Mouse (Mus musculus): Measurements from ENCODE around the gene Rev3l. TPM values are rescaled to one million over a fixed set of nuclear protein-coding genes. Genes with fewer than 3 reads are reported as not detected.
A peak's percentile ranks its signal among the peaks of the same experiment; 100 is the strongest.

Gene Rev3l
- 60.1 and 84.7 TPM in 2 replicates for polyA plus RNA-seq (2012; ENCODE audit: insufficient read depth, insufficient read length, low replicate concordance, missing spikeins)

DNA sequence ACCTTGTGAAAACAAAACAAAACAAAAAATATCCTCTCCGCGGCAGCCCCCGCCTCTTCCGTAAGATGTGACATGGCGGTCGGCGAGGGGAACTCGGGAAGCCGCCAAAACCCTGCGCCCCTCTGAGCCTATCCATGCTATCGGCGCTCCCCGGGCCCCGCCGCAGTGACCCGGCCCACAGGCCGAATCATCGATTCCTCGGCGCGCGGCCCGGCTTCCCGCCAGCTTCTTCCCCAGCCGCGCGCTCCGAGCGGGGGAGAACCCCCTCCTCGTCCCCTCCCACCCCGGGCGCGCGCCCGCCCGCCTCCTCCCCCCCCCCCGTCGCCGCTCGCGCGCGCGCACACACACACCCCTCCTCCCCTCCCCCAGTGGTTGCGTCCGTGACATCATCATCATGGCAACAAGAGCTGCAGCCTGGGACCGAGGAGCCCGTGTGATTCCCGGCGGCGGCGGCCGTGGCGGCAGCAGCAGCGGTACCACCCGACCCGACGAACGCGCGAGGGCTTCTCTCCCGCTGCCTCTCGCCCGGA lies at the start of gene Rev3l:
TSS of gene Rev3l (plus strand) at position 383 of the 530 bp plus-strand sequence.
- 1% methylated on average over 42 of the region's 64 CpGs for WGBS
- H3K4me1 ChIP-seq (ENCODE audit: control insufficient read depth, insufficient read depth, low read length) = peaks cover 4% of the 10 kb centered on the region; the same call in 1 of the 2 replicates
- peak within 1 kb of the TSS; percentile 97 for H3K27ac ChIP-seq (ENCODE audit: insufficient read depth, low read depth, low read length)
- H3K4me3 ChIP-seq (ENCODE audit: insufficient read depth, low read depth, low read length) = peak within 1 kb of the TSS; percentile 86
- TF ChIP-seq POLR2A (IDR thresholded peaks at IDR 0.05; ENCODE audit: insufficient read depth, low read depth, low read length) (peak; percentile 52), CTCF (IDR thresholded peaks at IDR 0.05; ENCODE audit: insufficient read depth, low read depth, low read length) (no peak)

DNA sequence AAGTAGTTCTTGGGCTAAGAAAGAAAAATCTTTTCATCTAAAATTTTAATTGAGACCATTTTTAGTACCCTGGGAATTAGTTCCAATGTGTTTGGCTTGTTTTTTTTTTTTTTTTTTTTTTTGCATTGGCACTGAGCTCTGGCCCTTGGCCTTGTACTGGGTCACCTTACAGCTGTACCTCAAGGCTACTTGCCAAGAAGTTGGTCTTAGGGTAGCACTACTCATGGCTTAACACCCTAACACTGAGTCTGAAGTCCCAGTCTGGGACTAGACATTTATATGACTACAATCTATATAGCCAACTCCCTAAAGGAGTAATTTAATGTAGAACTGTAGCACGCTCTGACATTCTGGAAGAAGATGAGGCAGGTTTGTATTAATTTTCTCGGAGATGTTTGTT lies 49.4 kb upstream of the Rev3l start:
- H3K4me3 ChIP-seq (ENCODE audit: insufficient read depth, low read depth, low read length) = no peak overlapping the region
- H3K4me1 ChIP-seq (ENCODE audit: control insufficient read depth, insufficient read depth, low read length) = peaks cover 6% of the 10 kb centered on the region
- TF ChIP-seq CTCF (IDR thresholded peaks at IDR 0.05; ENCODE audit: insufficient read depth, low read depth, low read length) (no peak), POLR2A (IDR thresholded peaks at IDR 0.05; ENCODE audit: insufficient read depth, low read depth, low read length) (no peak)
- 95% methylated on average over 2 of the region's 2 CpGs for WGBS
- no peak overlapping the region for H3K27ac ChIP-seq (ENCODE audit: insufficient read depth, low read depth, low read length)

DNA sequence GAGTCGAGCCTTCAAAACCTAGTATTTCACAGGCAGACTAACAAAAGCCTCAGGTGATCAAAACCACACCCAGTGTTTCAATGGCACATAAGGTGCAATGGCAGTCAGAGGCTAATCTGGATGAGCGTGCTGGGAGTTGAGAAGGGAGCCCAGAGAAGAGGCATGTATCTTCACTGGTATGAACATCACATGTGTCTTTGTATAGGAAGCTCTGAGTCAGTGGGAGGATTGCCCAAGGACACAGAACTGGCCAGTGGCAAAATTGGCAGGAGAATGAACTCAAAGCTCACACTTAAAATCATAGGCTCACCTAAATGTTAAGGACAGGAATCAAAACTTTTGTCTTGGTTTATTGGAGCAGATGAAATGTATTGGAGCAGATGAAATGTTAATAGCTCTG lies 48.4 kb upstream of the Rev3l start:
- Histone ChIP-seq H3K4me3 (ENCODE audit: insufficient read depth, low read depth, low read length) (no peak overlapping the region), H3K27ac (ENCODE audit: insufficient read depth, low read depth, low read length) (no peak overlapping the region), H3K4me1 (ENCODE audit: control insufficient read depth, insufficient read depth, low read length) (peaks cover 6% of the 10 kb centered on the region)
- TF ChIP-seq CTCF (IDR thresholded peaks at IDR 0.05; ENCODE audit: insufficient read depth, low read depth, low read length) (no peak), POLR2A (IDR thresholded peaks at IDR 0.05; ENCODE audit: insufficient read depth, low read depth, low read length) (no peak)
- WGBS = 93% methylated on average over 2 of the region's 2 CpGs

DNA sequence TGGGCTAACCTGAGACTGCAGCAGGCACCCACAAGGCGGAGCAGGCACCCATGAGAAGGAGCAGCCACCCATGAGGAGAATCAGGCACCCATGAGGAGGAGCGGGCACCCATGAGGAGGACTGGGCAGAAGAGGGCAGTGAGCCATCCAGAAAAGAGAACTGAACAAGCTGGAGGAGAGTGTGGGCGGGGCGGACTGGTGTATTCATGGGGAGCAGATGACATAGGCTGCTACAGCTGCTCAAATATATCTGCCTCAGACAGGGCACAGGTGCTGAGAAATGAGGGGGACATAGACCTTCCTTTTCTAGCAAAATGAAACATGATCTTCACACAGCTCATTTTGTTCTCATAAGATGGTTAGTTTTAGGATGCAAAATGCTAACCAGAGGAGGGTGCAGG lies 45.1 kb upstream of the Rev3l start:
- TF ChIP-seq CTCF (IDR thresholded peaks at IDR 0.05; ENCODE audit: insufficient read depth, low read depth, low read length) (no peak), POLR2A (IDR thresholded peaks at IDR 0.05; ENCODE audit: insufficient read depth, low read depth, low read length) (no peak)
- no peak overlapping the region for H3K27ac ChIP-seq (ENCODE audit: insufficient read depth, low read depth, low read length)
- WGBS = 79% methylated on average over 4 of the region's 4 CpGs
- H3K4me1 ChIP-seq (ENCODE audit: control insufficient read depth, insufficient read depth, low read length) = peaks cover 6% of the 10 kb centered on the region
- no peak overlapping the region for H3K4me3 ChIP-seq (ENCODE audit: insufficient read depth, low read depth, low read length)

DNA sequence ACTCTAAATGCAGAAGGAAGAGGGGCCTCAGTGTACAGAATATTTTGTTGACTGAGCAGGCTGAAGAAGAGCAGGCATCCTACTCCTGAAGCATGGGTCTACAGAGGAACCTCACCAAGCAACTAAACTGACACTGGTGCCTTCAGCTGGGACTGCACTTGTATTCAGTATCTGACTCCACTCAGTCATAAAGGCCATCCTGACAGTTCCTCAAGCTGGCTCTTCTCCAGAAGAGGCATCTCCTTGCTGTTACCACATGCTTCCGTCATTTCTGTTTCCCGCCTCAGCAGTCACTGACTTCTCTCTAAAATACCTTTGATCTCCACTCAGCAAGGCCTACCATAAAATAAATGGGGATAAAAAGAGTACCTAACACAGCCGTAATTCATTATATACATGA lies 44.1 kb upstream of the Rev3l start:
- Histone ChIP-seq H3K4me1 (ENCODE audit: control insufficient read depth, insufficient read depth, low read length) (peaks cover 6% of the 10 kb centered on the region), H3K27ac (ENCODE audit: insufficient read depth, low read depth, low read length) (no peak overlapping the region), H3K4me3 (ENCODE audit: insufficient read depth, low read depth, low read length) (no peak overlapping the region)
- no peak for TF ChIP-seq CTCF (IDR thresholded peaks at IDR 0.05; ENCODE audit: insufficient read depth, low read depth, low read length)
- no peak for TF ChIP-seq POLR2A (IDR thresholded peaks at IDR 0.05; ENCODE audit: insufficient read depth, low read depth, low read length)
- 73% methylated on average over 3 of the region's 3 CpGs for WGBS

DNA sequence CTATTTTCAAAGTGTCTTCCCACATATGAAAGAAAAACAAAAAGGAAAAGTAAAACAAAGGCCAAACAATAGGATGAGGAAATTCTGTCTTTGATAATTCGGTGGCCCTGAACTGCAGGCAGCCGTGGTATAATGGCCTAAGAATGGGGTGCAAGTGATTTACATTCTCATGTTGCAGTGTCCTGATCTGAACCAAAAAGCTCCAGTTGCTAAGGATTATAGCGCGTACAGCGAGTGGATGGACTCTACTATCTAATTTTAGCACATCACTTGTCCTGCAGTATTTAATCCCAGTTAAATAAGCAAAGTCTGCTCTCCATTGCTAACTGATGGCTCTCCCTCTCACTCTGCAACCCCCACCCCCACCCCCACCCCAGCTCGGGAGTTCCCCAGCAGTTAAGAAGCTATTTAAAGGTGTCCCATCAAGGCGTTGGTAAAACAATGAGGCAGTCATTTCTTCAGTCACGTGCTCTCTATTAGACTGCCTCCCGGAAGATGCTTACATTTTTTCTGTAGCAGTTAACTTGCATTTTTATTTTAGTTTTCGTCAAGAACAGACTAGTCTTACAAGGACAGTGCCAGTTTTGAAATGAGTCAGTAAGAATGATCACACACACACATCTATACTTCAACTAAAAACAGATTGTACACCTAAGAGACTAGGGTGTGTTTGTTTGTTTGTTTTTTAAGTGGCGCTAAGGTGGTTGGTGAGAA lies 40.4 kb upstream of the Rev3l start:
- Histone ChIP-seq H3K4me1 (ENCODE audit: control insufficient read depth, insufficient read depth, low read length) (peaks cover 3% of the 10 kb centered on the region), H3K27ac (ENCODE audit: insufficient read depth, low read depth, low read length) (no peak overlapping the region), H3K4me3 (ENCODE audit: insufficient read depth, low read depth, low read length) (no peak overlapping the region)
- TF ChIP-seq POLR2A (IDR thresholded peaks at IDR 0.05; ENCODE audit: insufficient read depth, low read depth, low read length) = no peak
- no peak for TF ChIP-seq CTCF (IDR thresholded peaks at IDR 0.05; ENCODE audit: insufficient read depth, low read depth, low read length)
- 35% methylated on average over 11 of the region's 11 CpGs for whole genome bisulfite sequencing

DNA sequence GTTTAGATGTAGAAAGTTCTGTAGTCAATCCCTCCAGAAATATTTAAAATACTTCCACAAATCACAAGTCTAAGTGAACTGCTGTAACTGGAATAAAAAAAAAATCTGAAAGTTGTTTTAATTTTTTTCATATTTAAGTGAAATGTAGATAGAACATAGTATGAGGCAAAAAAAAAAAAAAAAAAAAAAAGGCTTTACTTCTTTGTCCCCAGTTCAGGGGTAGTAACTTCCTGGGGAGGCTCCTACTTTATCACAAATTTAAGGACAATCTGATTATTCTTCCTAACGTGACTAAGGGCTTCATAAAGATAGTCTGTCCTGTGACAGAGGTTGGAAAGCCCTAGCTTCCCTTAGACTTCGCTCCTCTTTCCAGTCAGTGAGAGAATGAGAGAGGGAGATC lies 39.8 kb upstream of the Rev3l start:
- no peak overlapping the region for H3K27ac ChIP-seq (ENCODE audit: insufficient read depth, low read depth, low read length)
- H3K4me1 ChIP-seq (ENCODE audit: control insufficient read depth, insufficient read depth, low read length) = no peaks in the 10 kb centered on the region
- H3K4me3 ChIP-seq (ENCODE audit: insufficient read depth, low read depth, low read length) = no peak overlapping the region
- TF ChIP-seq POLR2A (IDR thresholded peaks at IDR 0.05; ENCODE audit: insufficient read depth, low read depth, low read length) = no peak
- no peak for TF ChIP-seq CTCF (IDR thresholded peaks at IDR 0.05; ENCODE audit: insufficient read depth, low read depth, low read length)
- 84% methylated on average over 2 of the region's 2 CpGs for WGBS

DNA sequence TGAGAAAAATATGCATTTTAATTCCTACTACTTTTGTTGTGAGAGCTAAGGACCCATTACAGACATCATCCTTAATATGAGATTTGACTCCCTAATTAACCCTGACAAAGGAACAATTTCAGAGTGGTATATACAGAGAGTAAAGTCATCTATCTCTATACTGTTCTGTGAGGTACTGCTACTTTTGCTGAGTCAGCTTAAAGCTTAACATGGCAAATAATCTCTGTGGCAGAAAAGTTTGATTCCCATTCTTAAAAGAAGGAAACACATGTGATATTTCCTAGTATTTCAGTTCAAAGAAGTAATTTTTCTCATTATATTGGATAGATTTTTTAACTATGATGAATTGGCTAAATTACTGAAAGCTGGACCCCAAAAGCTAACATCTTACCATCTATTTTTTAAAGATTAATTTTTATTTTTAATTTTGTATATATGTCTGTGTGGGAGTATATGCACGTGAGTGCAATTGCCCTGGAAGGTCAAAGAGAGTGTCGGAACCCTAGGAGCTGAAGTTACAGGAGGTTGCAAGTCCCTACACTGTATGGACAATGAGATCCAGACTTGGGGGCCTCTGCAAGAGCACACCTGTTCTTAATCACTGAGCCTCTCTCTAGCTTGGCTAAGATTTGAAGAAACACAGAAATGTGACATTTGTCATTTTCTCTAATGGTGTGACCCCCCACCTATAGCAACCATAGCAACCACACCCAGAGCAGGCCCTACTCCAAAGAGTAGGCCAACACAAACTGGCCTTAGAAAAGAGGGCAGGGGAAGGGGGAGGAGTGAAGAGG lies 24.0 kb upstream of the Rev3l start:
- 96% methylated on average over 2 of the region's 2 CpGs for WGBS
- no peaks in the 10 kb centered on the region for H3K4me1 ChIP-seq (ENCODE audit: control insufficient read depth, insufficient read depth, low read length)
- no peak for TF ChIP-seq POLR2A (IDR thresholded peaks at IDR 0.05; ENCODE audit: insufficient read depth, low read depth, low read length)
- no peak for TF ChIP-seq CTCF (IDR thresholded peaks at IDR 0.05; ENCODE audit: insufficient read depth, low read depth, low read length)

DNA sequence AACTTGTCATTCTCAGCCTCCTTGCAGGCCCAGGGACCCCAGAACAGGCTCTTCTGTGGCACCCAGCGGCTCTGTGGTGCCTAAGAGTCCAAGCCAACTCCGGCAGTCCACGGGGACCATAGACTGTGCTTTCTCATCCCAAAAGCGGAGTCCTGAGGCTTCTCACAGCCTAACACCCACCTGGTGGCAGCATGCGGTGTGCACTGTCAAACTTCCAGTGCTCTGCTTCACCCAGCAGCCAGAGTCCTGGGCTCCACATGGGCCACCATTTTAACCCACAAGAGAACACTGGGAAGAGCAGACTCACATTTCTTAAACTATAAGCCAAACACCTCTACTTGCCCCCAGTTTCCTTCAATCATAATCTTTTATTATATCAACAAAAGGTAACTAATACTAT lies 15.0 kb upstream of the Rev3l start:
- 84% methylated on average over 5 of the region's 5 CpGs for WGBS
- Histone ChIP-seq H3K4me3 (ENCODE audit: insufficient read depth, low read depth, low read length) (no peak overlapping the region), H3K4me1 (ENCODE audit: control insufficient read depth, insufficient read depth, low read length) (peaks cover 3% of the 10 kb centered on the region; the same call in 1 of the 2 replicates), H3K27ac (ENCODE audit: insufficient read depth, low read depth, low read length) (no peak overlapping the region)
- TF ChIP-seq CTCF (IDR thresholded peaks at IDR 0.05; ENCODE audit: insufficient read depth, low read depth, low read length) (no peak), POLR2A (IDR thresholded peaks at IDR 0.05; ENCODE audit: insufficient read depth, low read depth, low read length) (no peak)

More for the DNA sequence above, 24.0 kb upstream of the Rev3l start:
- Histone ChIP-seq H3K4me3 (ENCODE audit: insufficient read depth, low read depth, low read length) (no peak overlapping the region), H3K27ac (ENCODE audit: insufficient read depth, low read depth, low read length) (no peak overlapping the region)
